Mouse (Mus musculus) stomach, embryonic 14.5 days (tissue): ENCODE measurements around the gene 4930579F01Rik. TPM values are rescaled to one million over a fixed set of nuclear protein-coding genes. Genes with fewer than 3 reads are reported as not detected.

Experiments used
- ATAC-seq: fragments of 200-750 bp; cut with Nextera tagmentation; 2 replicates; pipeline ENCODE4 v1.8.0; 2017; ENCODE audit warnings: low read depth, moderate TSS enrichment; ENCODE audit not compliant: insufficient number of reproducible peaks, insufficient read depth, low FRiP score
- H3K27ac ChIP-seq: fragments of 300-500 bp; sonication (generic); 2 replicates; pipeline ENCODE4 v1.5.1; 2014; ENCODE audit warnings: mild to moderate bottlenecking, low read length, moderate library complexity, mixed read lengths
- H3K27me3 ChIP-seq: fragments of 300-500 bp; sonication (generic); 2 replicates; pipeline ENCODE4 v1.6.1; 2014; ENCODE audit warnings: low read length, control low read depth, mixed read lengths; ENCODE audit not compliant: control insufficient read depth, insufficient read depth
- H3K36me3 ChIP-seq: fragments of 300-500 bp; sonication (generic); 2 replicates; pipeline ENCODE4 v1.6.1; 2014; ENCODE audit warnings: mild to moderate bottlenecking, control low read depth, low read length, moderate library complexity, mixed read lengths; ENCODE audit not compliant: control insufficient read depth, insufficient read depth
- H3K4me1 ChIP-seq: fragments of 300-500 bp; sonication (generic); 2 replicates; pipeline ENCODE4 v1.6.1; 2014; ENCODE audit warnings: low read length, control low read depth, mixed read lengths; ENCODE audit not compliant: control insufficient read depth, insufficient read depth
- H3K4me2 ChIP-seq: fragments of 300-500 bp; sonication (generic); replicated peaks from 2 replicates; pipeline ENCODE4 v1.6.1; 2014; ENCODE audit warnings: low read depth, low read length, control low read depth
- H3K4me3 ChIP-seq: fragments of 300-500 bp; sonication (generic); 2 replicates; pipeline ENCODE4 v1.5.1; 2014; ENCODE audit warnings: low read depth, low read length, control low read depth
- H3K9ac ChIP-seq: fragments of 300-500 bp; sonication (generic); replicated peaks from 2 replicates; pipeline ENCODE4 v1.6.1; 2014; ENCODE audit warnings: low read depth, mild to moderate bottlenecking, control low read depth, low read length, moderate library complexity, mixed read lengths
- H3K9me3 ChIP-seq: fragments of 300-500 bp; sonication (generic); 2 replicates; pipeline ENCODE4 v1.6.1; 2016; ENCODE audit warnings: low read depth, low read length, control low read depth; ENCODE audit not compliant: control insufficient read depth
- WGBS: fragments of 180-500 bp; shearing (Covaris S2); extraction: QIAGEN DNeasy Blood & Tissue Kit; methylation state at CpG from one replicate; pipeline ENCODE4 v1.1.7; 2014; 5-methylcytosine and 5-hydroxymethylcytosine counted together
- polyA plus RNA-seq: library from polyadenylated mRNA; unstranded; fragments of >200 nt; fragmentation: Nextera tagmentation; extraction: Ambion mirVana; gene quantifications from 2 replicates; pipeline ENCODE4 v1.2.1, GENCODE M21; 2014

Gene 4930579F01Rik
- polyA plus RNA-seq, 1 experiment from 2014 or later, result 0.80 TPM

DNA sequence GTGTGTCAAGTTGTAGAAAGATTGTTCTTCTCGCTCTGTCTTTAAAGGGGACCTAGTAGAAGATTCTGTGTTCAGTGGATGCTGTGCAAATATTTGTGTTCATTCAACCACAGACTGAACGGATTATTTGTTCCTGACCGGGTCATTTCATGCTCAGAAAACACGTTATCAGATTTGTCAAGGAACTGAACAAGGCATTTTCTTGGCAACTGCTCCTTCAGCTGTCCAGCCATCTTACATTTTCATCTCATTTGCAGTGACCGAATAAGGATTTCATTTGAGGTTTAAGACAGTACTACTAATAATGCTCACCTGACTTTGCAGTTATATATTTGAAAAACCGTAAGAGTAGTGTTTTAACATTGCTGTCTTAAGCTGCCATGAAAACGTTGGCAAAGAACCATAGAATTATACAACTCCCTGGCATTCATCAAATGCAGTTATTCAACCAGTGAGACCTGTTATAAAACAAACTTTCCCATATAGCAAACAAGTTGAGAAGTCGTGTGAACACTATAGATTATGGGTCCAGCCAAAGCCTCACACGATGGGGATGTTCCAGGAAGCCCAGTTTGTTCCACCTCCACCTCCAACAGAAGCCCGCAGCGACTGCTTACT lies 43.0 kb upstream of the 4930579F01Rik start:
- Histone ChIP-seq H3K4me2 (no peak overlapping the region), H3K9ac (no peak overlapping the region), H3K9me3 (no peaks in the 10 kb centered on the region), H3K27me3 (no peaks in the 10 kb centered on the region), H3K4me3 (no peak overlapping the region), H3K4me1 (no peaks in the 10 kb centered on the region), H3K36me3 (no peaks in the 10 kb centered on the region), H3K27ac (no peak overlapping the region)
- WGBS, result 63% methylated on average over 11 of the region's 11 CpGs
- no peak for ATAC-seq

- Histone ChIP-seq H3K4me2 (no peak overlapping the region), H3K9me3 (no peaks in the 10 kb centered on the region), H3K4me1 (no peaks in the 10 kb centered on the region), H3K27me3 (no peaks in the 10 kb centered on the region), H3K27ac (no peak overlapping the region), H3K4me3 (no peak overlapping the region), H3K36me3 (no peaks in the 10 kb centered on the region), H3K9ac (no peak overlapping the region)
- no peak for ATAC-seq
- 75% methylated on average over 2 of the region's 2 CpGs for WGBS
Observed at GRCm38 (mm10) chr3:138231531-138231930, 37.9 kb upstream of the 4930579F01Rik start.

- H3K9ac ChIP-seq, result no peak overlapping the region
Observed at GRCm38 (mm10) chr3:138230266-138230665, 36.6 kb upstream of the 4930579F01Rik start.

DNA sequence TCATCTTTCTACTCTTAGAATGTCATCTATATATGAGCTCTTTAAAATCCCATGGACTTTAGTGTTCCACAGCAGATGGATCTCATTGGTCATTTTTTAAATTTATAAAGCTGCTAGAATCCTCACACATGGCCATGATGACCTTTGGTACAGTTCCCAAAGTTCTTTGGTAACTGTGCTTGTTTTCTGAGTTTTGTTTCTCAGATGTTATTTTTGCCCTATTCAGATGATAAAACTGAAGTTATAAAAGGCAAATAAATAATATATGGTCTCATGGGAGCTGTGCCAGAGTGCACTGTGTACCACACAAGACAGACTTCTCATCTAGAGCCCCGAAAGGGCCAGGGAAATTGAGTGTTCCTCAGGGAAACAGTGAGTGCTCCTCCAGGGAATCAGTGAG lies 35.8 kb upstream of the 4930579F01Rik start:
- H3K9ac ChIP-seq, result no peak overlapping the region
- H3K36me3 ChIP-seq, result no peaks in the 10 kb centered on the region
- no peak overlapping the region for H3K4me2 ChIP-seq
- ATAC-seq, result no peak
- no peaks in the 10 kb centered on the region for H3K4me1 ChIP-seq
- 88% methylated on average over 1 of the region's 1 CpGs for WGBS
- no peaks in the 10 kb centered on the region for H3K27me3 ChIP-seq
- H3K27ac ChIP-seq, result no peak overlapping the region
- no peak overlapping the region for H3K4me3 ChIP-seq
- H3K9me3 ChIP-seq, result no peaks in the 10 kb centered on the region

More at GRCm38 (mm10) chr3:138230266-138230665, 36.6 kb upstream of the 4930579F01Rik start:
- ATAC-seq, result no peak
- Histone ChIP-seq H3K4me2 (no peak overlapping the region), H3K9me3 (no peaks in the 10 kb centered on the region), H3K27me3 (no peaks in the 10 kb centered on the region), H3K27ac (no peak overlapping the region), H3K36me3 (no peaks in the 10 kb centered on the region), H3K4me3 (no peak overlapping the region), H3K4me1 (no peaks in the 10 kb centered on the region)
- WGBS, result 84% methylated on average over 3 of the region's 3 CpGs

GRCm38 (mm10) chr3:138227782-138228181 lies 34.2 kb upstream of the 4930579F01Rik start:
- Histone ChIP-seq H3K36me3 (no peaks in the 10 kb centered on the region), H3K4me2 (no peak overlapping the region), H3K4me1 (no peaks in the 10 kb centered on the region), H3K27me3 (no peaks in the 10 kb centered on the region), H3K4me3 (no peak overlapping the region), H3K9me3 (no peaks in the 10 kb centered on the region), H3K9ac (no peak overlapping the region), H3K27ac (no peak overlapping the region)
- ATAC-seq, result no peak
- 93% methylated on average over 8 of the region's 8 CpGs for WGBS

GRCm38 (mm10) chr3:138227082-138227481 lies 33.5 kb upstream of the 4930579F01Rik start:
- H3K4me1 ChIP-seq, result no peaks in the 10 kb centered on the region
- no peak overlapping the region for H3K4me2 ChIP-seq
- no peak overlapping the region for H3K9ac ChIP-seq
- 88% methylated on average over 2 of the region's 2 CpGs for WGBS
- no peaks in the 10 kb centered on the region for H3K9me3 ChIP-seq
- no peak overlapping the region for H3K27ac ChIP-seq
- ATAC-seq, result no peak
- no peaks in the 10 kb centered on the region for H3K27me3 ChIP-seq
- no peak overlapping the region for H3K4me3 ChIP-seq
- H3K36me3 ChIP-seq, result no peaks in the 10 kb centered on the region

DNA sequence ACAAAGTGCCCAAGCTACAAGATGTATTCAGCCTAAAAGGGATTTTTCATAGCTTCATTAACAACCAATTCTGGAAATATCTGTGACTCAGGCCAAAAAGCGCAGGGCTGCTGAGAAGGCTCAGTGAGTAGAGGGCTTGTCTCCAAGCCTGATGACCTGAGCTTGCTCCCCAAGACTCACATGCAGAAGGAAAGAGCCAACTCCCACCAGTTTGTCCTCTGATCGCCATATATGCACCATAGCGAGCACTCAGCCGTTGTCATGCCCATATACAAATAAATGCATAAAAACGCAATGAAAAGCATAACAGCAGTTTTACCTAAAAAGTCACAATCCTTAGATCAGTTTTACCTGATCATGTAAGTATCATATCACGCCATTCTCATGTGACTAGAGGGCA lies 32.9 kb upstream of the 4930579F01Rik start:
- no peak overlapping the region for H3K4me2 ChIP-seq
- H3K36me3 ChIP-seq, result no peaks in the 10 kb centered on the region
- no peaks in the 10 kb centered on the region for H3K9me3 ChIP-seq
- H3K4me1 ChIP-seq, result no peaks in the 10 kb centered on the region
- H3K4me3 ChIP-seq, result no peak overlapping the region
- 92% methylated on average over 6 of the region's 6 CpGs for WGBS
- ATAC-seq, result no peak
- no peaks in the 10 kb centered on the region for H3K27me3 ChIP-seq
- H3K9ac ChIP-seq, result no peak overlapping the region
- no peak overlapping the region for H3K27ac ChIP-seq

DNA sequence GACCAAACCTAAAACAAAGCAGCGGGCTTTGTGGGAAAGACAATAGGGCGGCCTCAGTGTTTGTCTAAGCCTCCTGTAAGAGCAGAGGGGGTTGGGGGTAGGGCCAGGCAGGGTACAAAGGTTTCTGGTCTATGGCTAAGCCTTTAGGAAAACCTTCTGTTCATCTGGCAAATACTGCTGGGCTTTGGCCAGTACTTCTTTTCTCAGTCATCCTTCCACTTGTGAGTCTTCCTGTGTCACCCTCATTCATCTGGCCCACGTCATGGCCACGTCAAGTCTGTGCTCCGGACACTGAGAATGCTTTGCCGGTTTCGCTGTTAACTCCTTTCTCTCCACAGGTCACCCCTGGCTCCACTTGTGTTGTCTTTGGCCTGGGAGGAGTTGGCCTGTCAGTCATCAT lies 32.2 kb upstream of the 4930579F01Rik start:
- Histone ChIP-seq H3K4me3 (no peak overlapping the region), H3K9ac (no peak overlapping the region), H3K4me2 (no peak overlapping the region), H3K27me3 (no peaks in the 10 kb centered on the region), H3K9me3 (no peaks in the 10 kb centered on the region), H3K27ac (no peak overlapping the region), H3K36me3 (no peaks in the 10 kb centered on the region), H3K4me1 (no peaks in the 10 kb centered on the region)
- ATAC-seq, result peak; percentile 47; the same call in 1 of the 2 replicates
- WGBS, result 61% methylated on average over 7 of the region's 7 CpGs

DNA sequence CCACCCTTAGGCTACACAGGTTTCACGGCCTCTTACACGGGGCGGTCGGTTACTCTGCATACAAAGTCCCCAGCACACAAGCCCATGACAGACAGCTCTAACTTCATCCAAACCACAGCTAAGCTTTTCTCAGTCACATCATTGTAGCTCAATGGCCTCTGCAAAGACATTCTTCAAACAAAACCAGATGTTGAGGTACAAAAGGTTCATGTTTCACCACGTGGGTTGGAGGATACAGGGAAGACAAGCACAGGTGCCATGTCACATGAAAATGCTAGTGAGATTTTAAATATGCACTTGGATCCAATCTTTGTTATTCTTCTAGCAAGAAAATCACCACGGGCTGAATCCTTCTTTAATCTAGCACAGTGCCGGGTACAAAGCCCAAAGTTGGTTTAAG lies 31.7 kb upstream of the 4930579F01Rik start:
- H3K27me3 ChIP-seq, result no peaks in the 10 kb centered on the region
- no peak overlapping the region for H3K4me2 ChIP-seq
- H3K4me3 ChIP-seq, result no peak overlapping the region
- H3K9ac ChIP-seq, result no peak overlapping the region
- H3K27ac ChIP-seq, result no peak overlapping the region
- no peaks in the 10 kb centered on the region for H3K4me1 ChIP-seq
- 69% methylated on average over 6 of the region's 7 CpGs for WGBS
- H3K9me3 ChIP-seq, result no peaks in the 10 kb centered on the region
- ATAC-seq, result no peak
- H3K36me3 ChIP-seq, result no peaks in the 10 kb centered on the region
